Mouse (Mus musculus) lung, postnatal 0 days (tissue): ENCODE results near the gene Tap1.

Source experiments
- CTCF ChIP-seq: IDR thresholded peaks from 2 replicates; pipeline ENCODE4 v1.5.1; 2016; ENCODE audit warnings: antibody characterized with exemption, mild to moderate bottlenecking
- EP300 ChIP-seq: IDR thresholded peaks from 2 replicates; pipeline ENCODE4 v1.6.1; 2016; ENCODE audit warnings: antibody characterized with exemption, mild to moderate bottlenecking, control low read depth

DNA sequence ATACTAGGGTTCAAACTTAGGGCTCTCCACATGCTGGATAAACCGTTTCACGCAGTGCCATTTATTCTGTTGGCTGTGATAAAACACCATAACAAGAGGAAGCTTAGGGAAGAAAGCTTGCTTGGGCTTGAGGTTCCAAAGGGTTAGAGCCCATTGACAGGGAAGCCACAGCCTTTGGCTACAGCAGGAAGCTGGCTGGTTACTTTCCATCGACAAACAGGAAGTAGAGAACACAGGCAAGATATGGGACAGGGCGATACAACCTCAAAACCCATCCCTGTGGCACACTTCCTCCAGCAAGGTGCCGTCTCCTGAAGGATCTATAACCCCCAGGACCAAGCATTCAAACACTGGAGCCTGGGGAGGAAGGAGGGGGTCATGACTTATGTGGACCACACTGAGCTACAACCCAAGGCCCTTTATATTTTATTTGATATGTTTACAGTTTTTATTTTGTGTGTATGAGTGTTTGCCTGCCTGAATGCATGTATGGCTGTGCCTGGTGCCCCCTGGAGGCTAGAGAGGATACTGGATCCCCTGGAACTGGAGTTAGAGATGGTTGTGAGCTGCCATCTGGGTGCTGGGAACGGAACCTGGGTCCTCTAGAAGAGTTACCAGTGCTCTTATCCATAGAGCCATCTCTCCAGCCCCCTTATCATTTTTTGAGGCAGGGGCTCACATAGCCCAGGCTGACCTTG is 22.2 kb upstream of the Tap1 start:
- peak; percentile 59 for TF ChIP-seq CTCF
- no peak for TF ChIP-seq EP300
